In the genomic region with DNA sequence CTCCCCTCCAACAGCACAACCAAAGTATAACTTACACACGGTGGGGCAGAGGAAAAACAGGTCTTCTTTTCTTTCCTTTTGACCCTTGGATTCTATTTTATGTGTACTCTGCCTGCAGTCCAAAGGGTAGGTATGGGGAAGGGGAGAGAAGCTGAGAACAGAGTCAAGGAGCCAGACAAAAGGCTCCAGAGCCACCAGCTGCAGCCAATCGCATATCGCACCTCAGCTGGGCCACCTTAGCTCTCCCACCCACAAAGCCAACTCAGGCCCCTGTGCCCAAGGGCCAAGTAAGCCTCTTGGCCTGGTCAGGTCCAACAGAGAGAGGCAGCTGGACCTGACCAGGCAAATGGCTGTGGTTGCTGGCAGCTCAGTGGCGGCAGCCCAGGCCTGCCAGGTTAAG, we compare ENCODE assay signal across 12 mouse cellular contexts. TPM values are rescaled to one million over a fixed set of nuclear protein-coding genes. Genes with fewer than 3 reads are reported as not detected.
DNase-seq lines count a peak whose midpoint lies in the region; ATAC-seq lines count a peak whose summit lies in the region.
"Had no signal": no experiment of that assay in that cellular context is flagged by ENCODE, and none has a peak within 500 bp of the region (broad histone marks: within the 10 kb centered on the region; RNA-seq: fewer than 3 reads in every experiment).

No protein-coding gene starts in this region.

- 0 out of 2 replicates have a peak, but pooled peaks have one; percentile 11 for ATAC-seq in forebrain, embryonic 12.5 days (ENCODE audit: low FRiP score)
- no peak for ATAC-seq in forebrain, embryonic 15.5 days (replicated peaks)
- peak; percentile 9; the same call in 1 of the 2 replicates for ATAC-seq in lung, embryonic 15.5 days (ENCODE audit: borderline replicate concordance, extremely low read depth, low FRiP score, low TSS enrichment)
- peak; percentile 68 for ATAC-seq in intestine, embryonic 15.5 days
- ATAC-seq in stomach, embryonic 14.5 days (ENCODE audit: insufficient number of reproducible peaks, insufficient read depth, low FRiP score, low read depth) = no peak
- ATAC-seq: forebrain, postnatal 0 days had no signal

- H3K27ac ChIP-seq in forebrain, embryonic 12.5 days = no peak overlapping the region
- no peak overlapping the region for H3K27ac ChIP-seq in forebrain, embryonic 15.5 days (replicated peaks)
- peak overlapping the region; percentile 93 for H3K27ac ChIP-seq in lung, embryonic 15.5 days
- H3K27ac ChIP-seq in intestine, embryonic 15.5 days = peak overlapping the region; percentile 55
- peak overlapping the region; percentile 84 for H3K27ac ChIP-seq in stomach, embryonic 14.5 days (ENCODE audit: low read length)
- H3K27ac ChIP-seq: hindbrain, embryonic 13.5 days; liver, embryonic 13.5 days had no signal

- no peak for DNase-seq in lung, adult 18-20 months
- DNase-seq in layer of hippocampus, adult 18-20 months (ENCODE audit: low spot score in 2 of 2) = no peak
- DNase-seq in layer of hippocampus, postnatal 10 days (ENCODE audit: low spot score in 2 of 2) = no peak
- DNase-seq: forebrain, postnatal 0 days; layer of hippocampus, postnatal 36 days; liver, embryonic 13.5 days had no signal

- H3K9me3 ChIP-seq in forebrain, embryonic 12.5 days = no peaks in the 10 kb centered on the region
- H3K9me3 ChIP-seq in forebrain, embryonic 15.5 days = no peaks in the 10 kb centered on the region
- H3K9me3 ChIP-seq in lung, embryonic 15.5 days = no peaks in the 10 kb centered on the region
- no peaks in the 10 kb centered on the region for H3K9me3 ChIP-seq in intestine, embryonic 15.5 days
- no peaks in the 10 kb centered on the region for H3K9me3 ChIP-seq in stomach, embryonic 14.5 days (ENCODE audit: control insufficient read depth, low read depth, low read length)
- H3K9me3 ChIP-seq: hindbrain, embryonic 13.5 days; liver, embryonic 13.5 days had no signal

- H3K4me2 ChIP-seq in forebrain, embryonic 12.5 days = no peak overlapping the region
- H3K4me2 ChIP-seq in forebrain, embryonic 15.5 days (replicated peaks) = no peak overlapping the region
- H3K4me2 ChIP-seq in lung, embryonic 15.5 days = peak overlapping the region; percentile 40
- H3K4me2 ChIP-seq in intestine, embryonic 15.5 days (replicated peaks) = peak overlapping the region; percentile 42
- H3K4me2 ChIP-seq in stomach, embryonic 14.5 days (replicated peaks; ENCODE audit: low read depth, low read length) = peak overlapping the region; percentile 18; the same call in 1 of the 2 replicates
- H3K4me2 ChIP-seq: hindbrain, embryonic 13.5 days; liver, embryonic 13.5 days had no signal

- 17% methylated on average over 4 of the region's 4 CpGs for WGBS in forebrain, embryonic 12.5 days
- 22% methylated on average over 4 of the region's 4 CpGs for WGBS in forebrain, embryonic 15.5 days
- WGBS in lung, embryonic 15.5 days = 44% methylated on average over 4 of the region's 4 CpGs
- WGBS in intestine, embryonic 15.5 days = 48% methylated on average over 4 of the region's 4 CpGs
- WGBS in stomach, embryonic 14.5 days = 39% methylated on average over 4 of the region's 4 CpGs

- peaks cover 24% of the 10 kb centered on the region for H3K4me1 ChIP-seq in forebrain, embryonic 12.5 days
- no peaks in the 10 kb centered on the region for H3K4me1 ChIP-seq in forebrain, embryonic 15.5 days
- H3K4me1 ChIP-seq in lung, embryonic 15.5 days = peaks cover 15% of the 10 kb centered on the region
- H3K4me1 ChIP-seq in intestine, embryonic 15.5 days (replicated peaks) = peaks cover 10% of the 10 kb centered on the region; the same call in 1 of the 2 replicates
- peaks cover 5% of the 10 kb centered on the region; the same call in 1 of the 2 replicates for H3K4me1 ChIP-seq in stomach, embryonic 14.5 days (ENCODE audit: control insufficient read depth, insufficient read depth, low read length)

- H3K4me3 ChIP-seq in forebrain, embryonic 12.5 days (replicated peaks) = no peak overlapping the region
- H3K4me3 ChIP-seq in forebrain, embryonic 15.5 days = no peak overlapping the region
- 0 out of 2 replicates have a peak overlapping the region, but pooled peaks have one; percentile 9 for H3K4me3 ChIP-seq in lung, embryonic 15.5 days
- H3K4me3 ChIP-seq in intestine, embryonic 15.5 days (replicated peaks) = no peak overlapping the region
- no peak overlapping the region for H3K4me3 ChIP-seq in stomach, embryonic 14.5 days (ENCODE audit: low read depth, low read length)
- H3K4me3 ChIP-seq: hindbrain, embryonic 13.5 days; liver, embryonic 13.5 days had no signal

- H3K9ac ChIP-seq in forebrain, embryonic 12.5 days = no peak overlapping the region
- no peak overlapping the region for H3K9ac ChIP-seq in forebrain, embryonic 15.5 days (replicated peaks)
- H3K9ac ChIP-seq in lung, embryonic 15.5 days = 0 out of 2 replicates have a peak overlapping the region, but pooled peaks have one; percentile 16
- no peak overlapping the region for H3K9ac ChIP-seq in intestine, embryonic 15.5 days
- no peak overlapping the region for H3K9ac ChIP-seq in stomach, embryonic 14.5 days (replicated peaks; ENCODE audit: low read depth, low read length)
- H3K9ac ChIP-seq: forebrain, postnatal 0 days; hindbrain, embryonic 13.5 days; liver, embryonic 13.5 days had no signal

- H3K27me3 ChIP-seq in forebrain, embryonic 12.5 days = 0 out of 2 replicates have a peak, but pooled peaks cover 5% of the 10 kb centered on the region
- no peaks in the 10 kb centered on the region for H3K27me3 ChIP-seq in forebrain, embryonic 15.5 days
- H3K27me3 ChIP-seq in lung, embryonic 15.5 days = no peaks in the 10 kb centered on the region; the same call in 1 of the 2 replicates
- no peaks in the 10 kb centered on the region for H3K27me3 ChIP-seq in intestine, embryonic 15.5 days (replicated peaks)
- no peaks in the 10 kb centered on the region for H3K27me3 ChIP-seq in stomach, embryonic 14.5 days (ENCODE audit: control insufficient read depth, insufficient read depth, low read length)
- H3K27me3 ChIP-seq: hindbrain, embryonic 13.5 days; liver, embryonic 13.5 days had no signal

- no peaks in the 10 kb centered on the region for H3K36me3 ChIP-seq in forebrain, embryonic 12.5 days (replicated peaks)
- H3K36me3 ChIP-seq in forebrain, embryonic 15.5 days = no peaks in the 10 kb centered on the region
- H3K36me3 ChIP-seq in lung, embryonic 15.5 days = no peaks in the 10 kb centered on the region; the same call in 1 of the 2 replicates
- H3K36me3 ChIP-seq in intestine, embryonic 15.5 days = peaks cover 7% of the 10 kb centered on the region; the same call in 1 of the 2 replicates
- H3K36me3 ChIP-seq in stomach, embryonic 14.5 days (ENCODE audit: control insufficient read depth, insufficient read depth, low read length) = peaks cover 8% of the 10 kb centered on the region

RNA-seq across cellular contexts. Expression of a gene that starts 52.0 kb away (rescaled TPM):
- polyA plus RNA-seq in forebrain, embryonic 12.5 days (2016; fragmentation: Nextera tagmentation; extraction: Ambion mirVana) = 4.3 and 5.8 TPM in 2 replicates
- 4.0 and 5.1 TPM in 2 replicates for polyA plus RNA-seq in forebrain, embryonic 15.5 days (2015; fragmentation: Nextera tagmentation; extraction: Ambion mirVana)
- polyA plus RNA-seq in lung, embryonic 15.5 days (2015; fragmentation: Nextera tagmentation; extraction: Ambion mirVana) = 21.4 and 21.7 TPM in 2 replicates
- 15.1 and 17.4 TPM in 2 replicates for polyA plus RNA-seq in intestine, embryonic 15.5 days (2015; fragmentation: Nextera tagmentation; extraction: Ambion mirVana)
- polyA plus RNA-seq in stomach, embryonic 14.5 days (2014; fragmentation: Nextera tagmentation; extraction: Ambion mirVana) = 29.5 and 30.2 TPM in 2 replicates
- total RNA-seq in layer of hippocampus, adult 18-20 months (2021) = 1 to 10 TPM; 5.5 to 7.8 TPM
- 10 to 100 TPM in 1 of 2 experiments, 1 to 10 TPM in 1; 8.4 to 11.0 TPM for total RNA-seq in layer of hippocampus, postnatal 10 days (2021)

Comparison
In these comparisons a context has a peak if more than half of its experiments do, and no peak if none do; other contexts are left out.
1. ATAC-seq: peak in forebrain, embryonic 12.5 days (single experiment), lung, embryonic 15.5 days (single experiment) and intestine, embryonic 15.5 days (single experiment); none in forebrain, embryonic 15.5 days (single experiment) and stomach, embryonic 14.5 days (single experiment).
2. H3K27ac ChIP-seq: peak in lung, embryonic 15.5 days (single experiment), intestine, embryonic 15.5 days (single experiment) and stomach, embryonic 14.5 days (single experiment); none in forebrain, embryonic 12.5 days (single experiment) and forebrain, embryonic 15.5 days (single experiment).
3. H3K4me2 ChIP-seq: peak in lung, embryonic 15.5 days (single experiment), intestine, embryonic 15.5 days (single experiment) and stomach, embryonic 14.5 days (single experiment); none in forebrain, embryonic 12.5 days (single experiment) and forebrain, embryonic 15.5 days (single experiment).